In genomic region chr15:78899409-78899739, GRCm38 (mm10) we compare ENCODE assay signal across 9 mouse cellular contexts. TPM values are rescaled to one million over a fixed set of nuclear protein-coding genes. Genes with fewer than 3 reads are reported as not detected.
DNase-seq lines count a peak whose midpoint lies in the region; ATAC-seq and TF ChIP-seq lines count a peak whose summit lies in the region.
"Had no signal": no experiment of that assay in that cellular context is flagged by ENCODE, and none has a peak within 500 bp of the region (broad histone marks: within the 10 kb centered on the region; RNA-seq: fewer than 3 reads in every experiment).

TSS of gene Gm49510 (plus strand) at chr15:78899667.

- H3K4me2 ChIP-seq in lung, embryonic 14.5 days = peak within 1 kb of the TSS; percentile 89
- H3K4me2 ChIP-seq in limb, embryonic 11.5 days (ENCODE audit: low read depth, severe bottlenecking) = peak within 1 kb of the TSS; percentile 77
- peak within 1 kb of the TSS; percentile 95 for H3K4me2 ChIP-seq in neural tube, embryonic 15.5 days

- WGBS in lung, embryonic 14.5 days = 1% methylated on average over 20 of the region's 20 CpGs
- WGBS in limb, embryonic 11.5 days = under 1% methylated on average over 20 of the region's 20 CpGs
- 3% methylated on average over 20 of the region's 20 CpGs for WGBS in neural tube, embryonic 15.5 days

- no peak for TF ChIP-seq CTCF in lung, embryonic 14.5 days (IDR thresholded peaks at IDR 0.05; ENCODE audit: low read depth)

- peak within 1 kb of the TSS; percentile 72 for H3K4me3 ChIP-seq in lung, embryonic 14.5 days (ENCODE audit: low read depth, low read length)
- peak within 1 kb of the TSS; percentile 85 for H3K4me3 ChIP-seq in limb, embryonic 11.5 days (ENCODE audit: low read depth, low read length)
- H3K4me3 ChIP-seq in neural tube, embryonic 15.5 days (replicated peaks) = peak within 1 kb of the TSS; percentile 60

- no peaks in the 10 kb centered on the region for H3K27me3 ChIP-seq in lung, embryonic 14.5 days (ENCODE audit: insufficient read depth, low read length)
- H3K27me3 ChIP-seq in limb, embryonic 11.5 days (ENCODE audit: control insufficient read depth, insufficient read depth, low read length) = no peaks in the 10 kb centered on the region
- peaks cover 31% of the 10 kb centered on the region for H3K27me3 ChIP-seq in neural tube, embryonic 15.5 days (replicated peaks)

- no peak for DNase-seq in lung, embryonic 14.5 days
- no peak for DNase-seq in lung, postnatal 14 days
- no peak for DNase-seq in limb, embryonic 11.5 days (ENCODE audit: low spot score)
- no peak for DNase-seq in ovary, postnatal 14 days (ENCODE audit: low spot score)
- DNase-seq in urinary bladder, postnatal 4 days (ENCODE audit: low spot score in 2 of 2) = no peak
- no peak for DNase-seq in gastrocnemius, postnatal 14 days
- DNase-seq: cerebellum, adult 11-12 months had no signal

- no peaks in the 10 kb centered on the region for H3K9me3 ChIP-seq in lung, embryonic 14.5 days (ENCODE audit: low read depth, low read length)
- H3K9me3 ChIP-seq in limb, embryonic 11.5 days (ENCODE audit: control insufficient read depth, low read length) = no peaks in the 10 kb centered on the region
- no peaks in the 10 kb centered on the region for H3K9me3 ChIP-seq in neural tube, embryonic 15.5 days (replicated peaks)

- H3K9ac ChIP-seq in lung, embryonic 14.5 days = peak within 1 kb of the TSS; percentile 74
- peak within 1 kb of the TSS; percentile 76 for H3K9ac ChIP-seq in limb, embryonic 11.5 days (ENCODE audit: low read length)
- H3K9ac ChIP-seq in neural tube, embryonic 15.5 days (replicated peaks) = peak within 1 kb of the TSS; percentile 68

- H3K36me3 ChIP-seq in lung, embryonic 14.5 days (ENCODE audit: insufficient read depth) = peaks cover 28% of the 10 kb centered on the region
- 0 out of 2 replicates have a peak, but pooled peaks cover 5% of the 10 kb centered on the region for H3K36me3 ChIP-seq in limb, embryonic 11.5 days (ENCODE audit: control insufficient read depth, insufficient read depth, low read length)
- no peaks in the 10 kb centered on the region for H3K36me3 ChIP-seq in neural tube, embryonic 15.5 days

- intact Hi-C loops in gastrocnemius, postnatal 14 days (cut with DNase I; ENCODE audit: low total_unique reads) = no loop called here

- 0 out of 2 replicates have a peak, but pooled peaks have one; percentile 2 for ATAC-seq in lung, embryonic 14.5 days (ENCODE audit: insufficient read depth)
- peak; percentile 15; the same call in 1 of the 2 replicates for ATAC-seq in erythroid progenitor cell, adult 5-6 weeks (replicated peaks; ENCODE audit: low FRiP score, poor library complexity, severe bottlenecking)
- ATAC-seq in limb, embryonic 11.5 days (ENCODE audit: insufficient number of reproducible peaks, low FRiP score, low TSS enrichment, low read depth) = no peak
- ATAC-seq in neural tube, embryonic 15.5 days (ENCODE audit: low FRiP score) = no peak

- H3K27ac ChIP-seq in lung, embryonic 14.5 days (ENCODE audit: low read depth) = peak within 1 kb of the TSS; percentile 72
- peak within 1 kb of the TSS; percentile 42; the same call in 1 of the 2 replicates for H3K27ac ChIP-seq in limb, embryonic 11.5 days (replicated peaks; ENCODE audit: low read depth, low read length)
- H3K27ac ChIP-seq in neural tube, embryonic 15.5 days (replicated peaks) = no peak within 1 kb of the TSS; the same call in 1 of the 2 replicates

- H3K4me1 ChIP-seq in lung, embryonic 14.5 days (ENCODE audit: insufficient read depth) = 0 out of 2 replicates have a peak, but pooled peaks cover 13% of the 10 kb centered on the region
- peaks cover 20% of the 10 kb centered on the region for H3K4me1 ChIP-seq in limb, embryonic 11.5 days (ENCODE audit: control insufficient read depth, insufficient read depth, low read length)
- H3K4me1 ChIP-seq in neural tube, embryonic 15.5 days = peaks cover 25% of the 10 kb centered on the region

RNA-seq across cellular contexts. Expression of gene Gm49510, which starts in this region (rescaled TPM):
- 0.18 and 0.70 TPM in 2 replicates for polyA plus RNA-seq in lung, embryonic 14.5 days (2014; fragmentation: Nextera tagmentation; extraction: Ambion mirVana)
- 1.3 TPM in 1 of 2 replicates, not detected in the other for total RNA-seq in erythroid progenitor cell, adult 5-6 weeks (2015; ENCODE audit: low replicate concordance)
- total RNA-seq in erythroid progenitor cell, adult 5-6 weeks (2017; ENCODE audit: low replicate concordance) = not detected in 2 replicates
- polyA plus RNA-seq in limb, embryonic 11.5 days (2014; fragmentation: Nextera tagmentation; extraction: Ambion mirVana) = 0.92 and 1.0 TPM in 2 replicates
- polyA plus RNA-seq in neural tube, embryonic 15.5 days (2015; fragmentation: Nextera tagmentation; extraction: Ambion mirVana) = not detected in 2 replicates
- not detected for total RNA-seq in gastrocnemius, postnatal 14 days (2021)

Comparison
In these comparisons a context has a peak if more than half of its experiments do, and no peak if none do; other contexts are left out.
1. Peak in ATAC-seq, H3K4me3 ChIP-seq, H3K27ac ChIP-seq, H3K9ac ChIP-seq and H3K4me2 ChIP-seq in lung, embryonic 14.5 days; RNA of the gene not detected or under 1 TPM.